Mouse (Mus musculus): Measurements from ENCODE around the gene Phactr1. TPM values are rescaled to one million over a fixed set of nuclear protein-coding genes. Genes with fewer than 3 reads are reported as not detected.
A peak's percentile ranks its signal among the peaks of the same experiment; 100 is the strongest.

The Phactr1 gene
- polyA plus RNA-seq, 1 experiment from 2014 or later = 15.5 TPM

DNA sequence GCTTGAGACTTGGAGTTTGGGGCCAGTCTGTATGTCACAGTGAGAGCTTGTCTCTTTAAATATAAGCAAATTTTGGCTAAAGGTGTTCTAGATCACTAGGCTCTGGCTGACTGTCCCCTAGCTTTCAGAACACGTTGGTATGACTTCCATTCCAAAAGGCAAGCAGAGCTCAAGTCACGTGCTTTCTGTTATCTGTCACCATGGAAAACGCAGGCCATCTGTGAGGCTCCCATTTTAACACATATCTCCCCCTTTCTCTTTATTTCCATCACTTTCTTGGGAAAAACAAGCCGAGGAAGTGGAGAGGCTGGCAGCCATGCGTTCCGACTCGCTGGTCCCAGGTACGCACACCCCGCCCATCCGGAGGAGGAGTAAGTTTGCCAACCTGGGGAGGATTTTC lies 275.9 kb downstream of the Phactr1 start:
- H3K4me3 ChIP-seq (ENCODE audit: low read depth, low read length) = no peak overlapping the region
- H3K36me3 ChIP-seq (ENCODE audit: control insufficient read depth, insufficient read depth, low read length) = no peaks in the 10 kb centered on the region
- peak; percentile 23 for DNase-seq (ENCODE audit: low spot score, missing footprints)
- no peak for ATAC-seq (ENCODE audit: low FRiP score)
- 90% methylated on average over 10 of the region's 10 CpGs for WGBS
- H3K27me3 ChIP-seq (ENCODE audit: control insufficient read depth, insufficient read depth, low read length) = no peaks in the 10 kb centered on the region
- no peaks in the 10 kb centered on the region for H3K4me1 ChIP-seq (ENCODE audit: control insufficient read depth, insufficient read depth, low read length)
- no peaks in the 10 kb centered on the region for H3K9me3 ChIP-seq (ENCODE audit: control insufficient read depth, low read length)
- no peak overlapping the region for H3K27ac ChIP-seq (ENCODE audit: low read depth, low read length)
- no peak overlapping the region for H3K9ac ChIP-seq (ENCODE audit: low read length)
- no peak overlapping the region for H3K4me2 ChIP-seq

DNA sequence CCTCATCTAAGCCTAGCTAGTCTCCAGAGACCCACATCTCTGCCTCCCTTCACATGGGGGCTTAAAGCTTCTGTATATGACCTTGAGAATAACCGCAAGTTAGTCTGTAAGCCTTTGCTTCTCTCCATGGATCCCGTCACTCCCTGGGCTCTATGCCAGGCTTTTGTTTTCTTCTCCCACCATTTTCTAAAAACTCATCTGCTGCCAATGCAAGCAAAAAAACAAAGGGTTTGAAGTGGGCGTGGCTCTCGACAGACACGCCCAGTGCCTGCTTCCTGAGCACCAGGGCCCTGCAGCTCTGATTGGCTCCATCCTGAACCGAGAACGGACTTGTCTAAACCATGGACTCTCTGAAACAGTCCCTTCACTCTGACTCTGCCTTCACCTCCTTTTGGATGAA lies 277.4 kb downstream of the Phactr1 start:
- no peak overlapping the region for H3K4me2 ChIP-seq
- no peaks in the 10 kb centered on the region for H3K36me3 ChIP-seq (ENCODE audit: control insufficient read depth, insufficient read depth, low read length)
- DNase-seq (ENCODE audit: low spot score, missing footprints) (no peak), ATAC-seq (ENCODE audit: low FRiP score) (no peak)
- no peak overlapping the region for H3K9ac ChIP-seq (ENCODE audit: low read length)
- H3K27ac ChIP-seq (ENCODE audit: low read depth, low read length) = no peak overlapping the region
- 77% methylated on average over 7 of the region's 7 CpGs for WGBS
- H3K27me3 ChIP-seq (ENCODE audit: control insufficient read depth, insufficient read depth, low read length) = no peaks in the 10 kb centered on the region
- H3K4me3 ChIP-seq (ENCODE audit: low read depth, low read length) = no peak overlapping the region
- H3K9me3 ChIP-seq (ENCODE audit: control insufficient read depth, low read length) = no peaks in the 10 kb centered on the region
- H3K4me1 ChIP-seq (ENCODE audit: control insufficient read depth, insufficient read depth, low read length) = no peaks in the 10 kb centered on the region

DNA sequence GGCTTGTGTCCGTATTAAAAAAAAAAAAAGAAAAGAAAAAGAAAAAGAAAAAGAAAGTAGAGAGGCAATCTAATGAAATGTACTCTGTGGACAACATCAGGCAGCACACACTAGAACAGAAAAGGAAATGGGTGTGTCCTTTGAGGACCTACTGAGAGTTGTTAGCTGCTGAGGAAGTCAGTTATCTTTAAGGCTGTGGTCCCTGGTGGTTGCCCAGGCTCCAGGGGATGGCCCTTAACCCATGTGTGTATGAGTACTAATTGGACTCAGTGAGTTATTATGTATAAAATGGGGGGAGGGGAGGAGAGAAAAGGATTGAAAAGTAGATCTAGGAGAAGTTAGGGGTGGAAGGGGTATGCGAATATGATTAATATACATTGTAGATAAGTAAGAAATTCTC lies 278.4 kb downstream of the Phactr1 start:
- H3K36me3 ChIP-seq (ENCODE audit: control insufficient read depth, insufficient read depth, low read length) = no peaks in the 10 kb centered on the region
- H3K4me2 ChIP-seq = no peak overlapping the region
- DNase-seq (ENCODE audit: low spot score, missing footprints) (no peak), ATAC-seq (ENCODE audit: low FRiP score) (no peak)
- no peaks in the 10 kb centered on the region for H3K9me3 ChIP-seq (ENCODE audit: control insufficient read depth, low read length)
- no peak overlapping the region for H3K27ac ChIP-seq (ENCODE audit: low read depth, low read length)
- no peak overlapping the region for H3K4me3 ChIP-seq (ENCODE audit: low read depth, low read length)
- H3K27me3 ChIP-seq (ENCODE audit: control insufficient read depth, insufficient read depth, low read length) = no peaks in the 10 kb centered on the region
- WGBS = 92% methylated on average over 2 of the region's 2 CpGs
- H3K9ac ChIP-seq (ENCODE audit: low read length) = no peak overlapping the region
- H3K4me1 ChIP-seq (ENCODE audit: control insufficient read depth, insufficient read depth, low read length) = no peaks in the 10 kb centered on the region

DNA sequence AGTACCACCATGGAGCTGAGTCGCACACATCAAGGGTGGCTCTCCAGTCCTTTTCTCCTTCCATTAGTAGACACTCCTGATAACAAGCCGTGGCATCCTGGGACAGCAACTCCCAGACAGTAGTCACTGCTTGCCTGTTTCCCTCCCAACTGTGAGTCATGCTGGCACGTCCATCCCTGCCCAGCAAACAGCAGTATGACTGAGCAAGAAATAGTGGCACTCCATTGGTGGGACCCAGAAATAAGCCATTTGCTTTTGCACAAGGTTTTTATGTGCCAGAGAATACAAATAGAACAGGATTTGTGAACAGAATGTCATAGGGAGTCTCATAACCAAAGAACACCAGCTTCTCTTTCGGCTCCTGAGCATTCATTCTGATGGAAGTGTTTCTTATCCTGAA lies 281.1 kb downstream of the Phactr1 start:
- Histone ChIP-seq H3K9ac (ENCODE audit: low read length) (no peak overlapping the region), H3K4me1 (ENCODE audit: control insufficient read depth, insufficient read depth, low read length) (no peaks in the 10 kb centered on the region), H3K27ac (ENCODE audit: low read depth, low read length) (no peak overlapping the region), H3K9me3 (ENCODE audit: control insufficient read depth, low read length) (no peaks in the 10 kb centered on the region), H3K4me3 (ENCODE audit: low read depth, low read length) (no peak overlapping the region), H3K27me3 (ENCODE audit: control insufficient read depth, insufficient read depth, low read length) (no peaks in the 10 kb centered on the region), H3K4me2 (no peak overlapping the region), H3K36me3 (ENCODE audit: control insufficient read depth, insufficient read depth, low read length) (no peaks in the 10 kb centered on the region)
- no peak for DNase-seq (ENCODE audit: low spot score, missing footprints)
- WGBS = 92% methylated on average over 4 of the region's 4 CpGs
- ATAC-seq (ENCODE audit: low FRiP score) = no peak

DNA sequence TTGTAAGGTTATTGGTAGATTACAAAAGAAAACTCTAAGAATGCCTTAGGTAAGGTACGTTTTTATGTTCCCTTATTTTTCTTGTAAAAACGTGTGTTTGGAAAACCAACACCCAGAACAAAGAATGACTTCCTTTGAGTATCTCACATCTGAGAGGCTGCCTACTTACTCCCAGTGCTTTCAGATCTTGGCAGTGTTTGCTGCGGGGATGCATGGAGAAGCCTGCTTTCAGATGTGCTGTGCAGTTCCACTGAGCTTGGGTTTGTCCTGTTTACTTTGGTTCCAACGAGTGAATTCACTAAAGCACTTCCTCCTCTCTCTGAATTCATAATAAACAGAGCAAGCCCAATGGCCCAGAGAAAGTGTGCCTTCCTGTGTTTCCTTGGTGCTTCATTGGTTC lies 288.1 kb downstream of the Phactr1 start:
- Histone ChIP-seq H3K27ac (ENCODE audit: low read depth, low read length) (no peak overlapping the region), H3K36me3 (ENCODE audit: control insufficient read depth, insufficient read depth, low read length) (no peaks in the 10 kb centered on the region), H3K9ac (ENCODE audit: low read length) (no peak overlapping the region), H3K9me3 (ENCODE audit: control insufficient read depth, low read length) (no peaks in the 10 kb centered on the region), H3K4me3 (ENCODE audit: low read depth, low read length) (no peak overlapping the region), H3K4me2 (no peak overlapping the region), H3K27me3 (ENCODE audit: control insufficient read depth, insufficient read depth, low read length) (no peaks in the 10 kb centered on the region), H3K4me1 (ENCODE audit: control insufficient read depth, insufficient read depth, low read length) (no peaks in the 10 kb centered on the region)
- no peak for DNase-seq (ENCODE audit: low spot score, missing footprints)
- ATAC-seq (ENCODE audit: low FRiP score) = no peak
- WGBS = 82% methylated on average over 4 of the region's 4 CpGs

DNA sequence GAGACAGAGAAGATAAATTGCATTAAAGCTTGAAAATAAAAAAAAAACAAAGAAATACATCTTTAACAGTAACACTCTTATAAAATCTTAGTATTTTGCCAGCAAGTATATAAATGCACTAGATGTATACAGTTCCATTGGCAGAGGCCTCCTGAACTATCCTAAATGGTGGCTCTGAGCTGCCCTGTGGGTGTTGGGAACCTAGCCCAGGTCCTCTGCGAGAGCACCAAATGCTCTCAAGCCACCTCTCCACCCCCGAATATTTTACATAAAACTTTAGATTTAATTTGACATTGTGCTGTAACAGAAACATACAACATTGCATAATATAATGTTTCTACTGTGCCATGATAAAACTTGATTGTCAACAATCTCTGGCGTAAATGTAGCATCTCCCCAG lies 293.1 kb downstream of the Phactr1 start:
- no peaks in the 10 kb centered on the region for H3K36me3 ChIP-seq (ENCODE audit: control insufficient read depth, insufficient read depth, low read length)
- H3K4me3 ChIP-seq (ENCODE audit: low read depth, low read length) = no peak overlapping the region
- DNase-seq (ENCODE audit: low spot score, missing footprints) = no peak
- H3K27me3 ChIP-seq (ENCODE audit: control insufficient read depth, insufficient read depth, low read length) = no peaks in the 10 kb centered on the region
- ATAC-seq (ENCODE audit: low FRiP score) = no peak
- no peaks in the 10 kb centered on the region for H3K4me1 ChIP-seq (ENCODE audit: control insufficient read depth, insufficient read depth, low read length)
- no peak overlapping the region for H3K4me2 ChIP-seq
- H3K9me3 ChIP-seq (ENCODE audit: control insufficient read depth, low read length) = no peaks in the 10 kb centered on the region
- no peak overlapping the region for H3K27ac ChIP-seq (ENCODE audit: low read depth, low read length)
- 90% methylated on average over 3 of the region's 3 CpGs for WGBS
- H3K9ac ChIP-seq (ENCODE audit: low read length) = no peak overlapping the region

DNA sequence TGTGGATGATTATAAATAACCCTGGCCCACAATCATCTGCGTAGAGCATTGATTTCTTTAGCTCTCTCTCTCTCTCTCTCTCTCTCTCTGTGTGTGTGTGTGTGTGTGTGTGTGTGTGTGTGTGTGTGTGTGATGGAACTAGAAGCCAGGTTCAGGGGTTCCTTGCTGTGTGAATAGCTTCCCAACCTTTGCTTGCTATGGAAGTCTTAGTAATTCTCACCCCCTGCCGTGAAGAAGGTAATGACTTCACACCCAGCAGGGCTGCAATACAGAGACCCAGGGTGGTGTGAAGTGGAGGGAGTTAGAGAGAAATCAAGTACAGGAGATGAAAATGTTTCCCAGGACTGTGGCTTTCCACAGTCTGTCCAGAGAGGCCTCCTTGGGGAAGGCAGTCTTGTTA lies 293.5 kb downstream of the Phactr1 start:
- H3K27me3 ChIP-seq (ENCODE audit: control insufficient read depth, insufficient read depth, low read length) = no peaks in the 10 kb centered on the region
- H3K27ac ChIP-seq (ENCODE audit: low read depth, low read length) = no peak overlapping the region
- no peaks in the 10 kb centered on the region for H3K9me3 ChIP-seq (ENCODE audit: control insufficient read depth, low read length)
- no peaks in the 10 kb centered on the region for H3K4me1 ChIP-seq (ENCODE audit: control insufficient read depth, insufficient read depth, low read length)
- H3K4me3 ChIP-seq (ENCODE audit: low read depth, low read length) = no peak overlapping the region
- ATAC-seq (ENCODE audit: low FRiP score) (no peak), DNase-seq (ENCODE audit: low spot score, missing footprints) (no peak)
- no peak overlapping the region for H3K9ac ChIP-seq (ENCODE audit: low read length)
- WGBS = 78% methylated on average over 2 of the region's 2 CpGs
- no peak overlapping the region for H3K4me2 ChIP-seq
- no peaks in the 10 kb centered on the region for H3K36me3 ChIP-seq (ENCODE audit: control insufficient read depth, insufficient read depth, low read length)

DNA sequence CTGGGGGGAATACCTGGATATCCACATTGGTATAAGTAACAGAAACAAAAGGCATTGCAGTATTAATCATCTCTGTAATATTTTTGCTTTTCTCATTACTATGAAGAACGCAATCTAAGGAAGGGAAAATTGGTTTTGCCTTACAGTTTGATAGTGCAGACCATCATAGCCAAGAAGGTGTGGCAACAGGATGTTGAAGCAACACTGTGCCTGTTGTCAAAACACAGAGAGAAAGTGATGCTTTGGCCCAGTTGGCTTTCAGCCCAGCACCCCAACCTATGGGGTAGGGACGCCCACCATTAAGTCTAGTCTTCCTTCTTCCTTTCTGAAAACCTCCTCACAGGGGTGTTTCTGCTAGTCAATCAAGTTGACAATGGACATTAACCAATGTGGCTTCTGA lies 294.1 kb downstream of the Phactr1 start:
- peak; percentile 73 for DNase-seq (ENCODE audit: low spot score, missing footprints)
- Histone ChIP-seq H3K4me3 (ENCODE audit: low read depth, low read length) (no peak overlapping the region), H3K9ac (ENCODE audit: low read length) (no peak overlapping the region), H3K4me2 (no peak overlapping the region), H3K27me3 (ENCODE audit: control insufficient read depth, insufficient read depth, low read length) (no peaks in the 10 kb centered on the region), H3K36me3 (ENCODE audit: control insufficient read depth, insufficient read depth, low read length) (no peaks in the 10 kb centered on the region), H3K4me1 (ENCODE audit: control insufficient read depth, insufficient read depth, low read length) (no peaks in the 10 kb centered on the region), H3K27ac (ENCODE audit: low read depth, low read length) (no peak overlapping the region), H3K9me3 (ENCODE audit: control insufficient read depth, low read length) (no peaks in the 10 kb centered on the region)
- WGBS = 92% methylated on average over 2 of the region's 2 CpGs
- ATAC-seq (ENCODE audit: low FRiP score) = no peak

DNA sequence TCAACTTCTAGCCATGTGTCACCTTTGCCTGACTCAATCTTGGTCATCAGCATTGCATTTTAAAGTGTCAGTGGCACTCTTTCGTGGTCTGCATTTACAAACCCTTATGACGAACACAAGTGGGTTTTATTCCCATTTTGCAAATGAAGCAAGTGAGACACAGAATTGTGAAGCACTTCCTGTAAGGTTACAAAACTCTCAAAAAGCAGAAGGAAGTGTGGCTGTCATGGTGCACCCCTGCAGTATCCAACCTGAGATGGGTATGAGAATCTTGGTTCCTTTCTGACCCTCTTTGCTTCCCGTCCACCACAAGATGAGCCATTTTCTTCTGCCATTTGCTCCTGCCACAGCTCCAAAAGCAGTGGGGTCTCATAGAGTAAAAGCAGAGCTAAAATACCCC lies 295.7 kb downstream of the Phactr1 start:
- H3K9me3 ChIP-seq (ENCODE audit: control insufficient read depth, low read length) = no peaks in the 10 kb centered on the region
- H3K9ac ChIP-seq (ENCODE audit: low read length) = no peak overlapping the region
- no peak overlapping the region for H3K4me3 ChIP-seq (ENCODE audit: low read depth, low read length)
- 89% methylated on average over 3 of the region's 3 CpGs for WGBS
- H3K27me3 ChIP-seq (ENCODE audit: control insufficient read depth, insufficient read depth, low read length) = no peaks in the 10 kb centered on the region
- DNase-seq (ENCODE audit: low spot score, missing footprints) = peak; percentile 82
- H3K4me1 ChIP-seq (ENCODE audit: control insufficient read depth, insufficient read depth, low read length) = no peaks in the 10 kb centered on the region
- no peak overlapping the region for H3K27ac ChIP-seq (ENCODE audit: low read depth, low read length)
- ATAC-seq (ENCODE audit: low FRiP score) = no peak
- H3K4me2 ChIP-seq = no peak overlapping the region
- no peaks in the 10 kb centered on the region for H3K36me3 ChIP-seq (ENCODE audit: control insufficient read depth, insufficient read depth, low read length)

DNA sequence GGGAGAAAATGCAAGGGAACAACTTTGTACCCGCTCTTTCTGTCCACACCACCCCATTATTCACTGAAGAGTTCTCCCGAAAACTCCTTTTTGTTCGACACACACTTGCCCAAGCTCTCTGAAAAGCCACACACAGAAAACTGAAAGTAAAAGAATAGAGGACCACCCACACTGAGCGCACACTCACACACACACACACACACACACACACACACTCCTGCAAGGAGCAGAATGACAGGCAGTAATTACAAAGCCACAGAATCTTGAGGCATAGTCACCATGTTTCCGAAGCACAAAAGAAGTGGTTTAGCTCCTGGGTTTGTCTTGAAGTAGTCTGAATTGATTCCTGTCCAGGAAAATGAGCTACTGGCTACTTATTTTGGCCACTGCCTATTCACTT lies 296.5 kb downstream of the Phactr1 start:
- Histone ChIP-seq H3K36me3 (ENCODE audit: control insufficient read depth, insufficient read depth, low read length) (no peaks in the 10 kb centered on the region), H3K9me3 (ENCODE audit: control insufficient read depth, low read length) (no peaks in the 10 kb centered on the region), H3K9ac (ENCODE audit: low read length) (no peak overlapping the region), H3K27me3 (ENCODE audit: control insufficient read depth, insufficient read depth, low read length) (no peaks in the 10 kb centered on the region), H3K4me1 (ENCODE audit: control insufficient read depth, insufficient read depth, low read length) (no peaks in the 10 kb centered on the region), H3K27ac (ENCODE audit: low read depth, low read length) (no peak overlapping the region), H3K4me2 (no peak overlapping the region), H3K4me3 (ENCODE audit: low read depth, low read length) (no peak overlapping the region)
- 58% methylated on average over 5 of the region's 5 CpGs for WGBS
- ATAC-seq (ENCODE audit: low FRiP score) = no peak
- DNase-seq (ENCODE audit: low spot score, missing footprints) = peak; percentile 77
